Mouse (Mus musculus): ENCODE measurements around the gene P4hb.

DNA sequence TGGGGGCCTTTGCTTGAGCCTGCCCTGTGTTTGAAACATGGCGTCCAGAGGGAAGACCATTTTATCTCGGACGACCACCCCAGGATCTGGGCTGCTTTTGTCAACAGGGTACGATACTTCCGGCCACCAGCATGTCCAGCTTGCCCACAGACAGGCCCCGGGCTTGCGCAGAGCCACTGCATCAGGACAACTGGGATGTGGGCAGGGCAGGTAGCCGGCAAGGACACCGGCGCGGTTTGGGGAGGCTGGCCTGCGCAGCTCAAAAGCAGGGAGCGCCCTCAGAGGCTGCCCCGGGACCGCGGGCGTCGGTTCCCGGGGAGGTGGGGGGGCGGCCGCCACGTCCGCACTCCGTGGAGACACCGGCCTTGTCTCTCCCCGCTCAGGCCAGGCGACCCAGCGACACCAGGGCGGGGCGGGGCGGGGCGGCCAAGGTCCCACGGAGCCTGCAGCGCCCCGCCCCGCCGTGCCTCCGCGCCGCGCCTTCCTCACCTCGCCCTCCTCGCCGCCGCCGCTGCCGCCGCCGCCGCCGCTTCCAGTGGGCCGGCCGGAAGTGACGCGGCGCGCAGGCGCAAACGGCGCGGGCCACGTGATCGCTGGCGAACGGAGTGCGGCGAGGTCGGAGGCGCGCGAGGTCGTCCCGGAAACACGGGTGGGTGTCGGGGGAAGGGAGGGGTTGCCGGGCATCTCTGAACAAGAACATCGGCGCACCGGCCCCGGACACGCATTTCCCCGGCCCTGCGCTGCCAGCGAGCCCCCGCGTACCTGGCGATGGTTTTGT is 23.7 kb downstream of the P4hb start, which contains the start of gene Mcrip1:
- TF ChIP-seq GATA1 (IDR thresholded peaks at IDR 0.05; ENCODE audit: borderline replicate concordance, low read length) (no peak), FLI1 (IDR thresholded peaks at IDR 0.05; ENCODE audit: low read length) (no peak; the same call in 1 of the 2 replicates)

Data from megakaryocyte, embryonic 14.5 days (primary cell).